Mouse (Mus musculus) small intestine, adult 2 months (tissue): Measurements from ENCODE around the gene Pde1c.

ENCODE experiments used
- CTCF ChIP-seq: fragments of 200-500 bp; IDR thresholded peaks from 2 replicates; pipeline ENCODE4 v1.5.1; 2012; ENCODE audit warnings: low read depth, mild to moderate bottlenecking, control low read depth, inconsistent platforms, low read length, moderate library complexity, mixed read lengths; ENCODE audit not compliant: insufficient replicate concordance, insufficient read length; ENCODE audit errors: extremely low read depth
- POLR2A ChIP-seq: fragments of 200-500 bp; IDR thresholded peaks from 2 replicates; pipeline ENCODE4 v1.6.1; 2012; ENCODE audit warnings: low read depth, mild to moderate bottlenecking, control low read depth, inconsistent platforms, low read length, moderate library complexity

DNA sequence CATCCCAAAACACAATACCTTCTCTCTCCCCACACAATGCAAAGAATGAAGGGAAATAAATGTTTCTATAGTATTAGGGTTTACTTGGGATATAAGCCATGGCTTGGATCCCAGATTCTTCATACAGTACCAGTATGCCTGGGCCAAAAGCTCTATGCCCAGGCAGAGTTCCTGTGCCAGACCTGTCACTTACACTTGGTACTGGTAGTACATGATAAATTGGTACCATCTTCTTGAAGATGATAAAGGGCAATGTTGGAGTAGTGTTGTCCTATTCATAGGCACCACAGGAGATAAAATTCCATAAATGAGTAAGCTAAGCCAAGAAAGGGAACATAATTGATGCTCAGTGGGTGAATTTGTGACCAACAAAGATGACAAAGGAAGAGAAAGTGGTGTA, 258.6 kb downstream of the Pde1c start:
- TF ChIP-seq CTCF (no peak), POLR2A (no peak)
